9 mouse cellular contexts compared by ENCODE assay signal in genomic region chr10:83284916-83285315, GRCm38 (mm10). TPM values are rescaled to one million over a fixed set of nuclear protein-coding genes. Genes with fewer than 3 reads are reported as not detected.
DNase-seq lines count a peak whose midpoint lies in the region.
"Had no signal": no experiment of that assay in that cellular context is flagged by ENCODE, and none has a peak within 500 bp of the region (broad histone marks: within the 10 kb centered on the region; RNA-seq: fewer than 3 reads in every experiment).

No protein-coding gene starts in this region.

- intact Hi-C loops in left cerebral cortex, postnatal 4 days (cut with DNase I) = loop anchor here (5.0 kb wide), 1 partner anchor 378 kb away; no protein-coding TSS in a partner anchor

- peak; percentile 70 to 81 for DNase-seq in cerebellum, postnatal 10 days
- DNase-seq in cerebellum, adult 9-10 months = no peak
- DNase-seq in gastrocnemius, postnatal 10 days = peak; percentile 31
- DNase-seq in gastrocnemius, postnatal 4 days (ENCODE audit: low spot score in 2 of 2) = no peak
- DNase-seq in left cerebral cortex, postnatal 4 days = peak; percentile 24
- no peak for DNase-seq in left cerebral cortex, adult 18-20 months (ENCODE audit: low spot score in 2 of 2)
- DNase-seq: adrenal gland, adult 2 months; heart, adult 2 months; kidney, adult 18-20 months had no signal

RNA-seq across cellular contexts. Expression of gene Slc41a2, which starts 52.8 kb away (rescaled TPM):
- 1 to 10 TPM; 1.6 to 2.7 TPM for total RNA-seq in gastrocnemius, postnatal 10 days (2021)
- total RNA-seq in gastrocnemius, postnatal 4 days (2021) = 1 to 10 TPM; 2.6 to 3.5 TPM
- 10 to 100 TPM; 32.5 to 38.7 TPM for total RNA-seq in left cerebral cortex, postnatal 4 days (2021)
- 10 to 100 TPM; 25.4 to 26.8 TPM for total RNA-seq in left cerebral cortex, adult 18-20 months (2021)

Comparison
In these comparisons a context has a peak if more than half of its experiments do, and no peak if none do; other contexts are left out.
1. DNase-seq: peak in cerebellum, postnatal 10 days (2 of 2), gastrocnemius, postnatal 10 days (single experiment) and left cerebral cortex, postnatal 4 days (single experiment); none in cerebellum, adult 9-10 months (single experiment), gastrocnemius, postnatal 4 days (0 of 2) and left cerebral cortex, adult 18-20 months (0 of 2).
2. RNA of gene Slc41a2, which starts 52.8 kb away (total RNA-seq): 32.5 to 38.7 TPM in left cerebral cortex, postnatal 4 days and 25.4 to 26.8 TPM in left cerebral cortex, adult 18-20 months; 2.6 to 3.5 TPM in gastrocnemius, postnatal 4 days and 1.6 to 2.7 TPM in gastrocnemius, postnatal 10 days; every median in the first group is over 4 times any median in the second.